Mouse (Mus musculus): ENCODE measurements around the gene Adam23. TPM values are rescaled to one million over a fixed set of nuclear protein-coding genes. Genes with fewer than 3 reads are reported as not detected.
"Not testable (repeated sequence)": the region's sequence is repeated elsewhere in the genome, so short reads cannot be mapped to it uniquely, and the experiment has no call there.

The Adam23 gene
- total and polyA plus RNA-seq, 2 experiments: 2.8 to 25.0 TPM

GRCm38 (mm10) chr1:63586869-63587268 is 141.2 kb downstream of the Adam23 start:
- Histone ChIP-seq H3K27me3 (ENCODE audit: control insufficient read depth, insufficient read depth, low read length) (no peaks in the 10 kb centered on the region), H3K36me3 (ENCODE audit: control insufficient read depth, insufficient read depth, low read length) (no peaks in the 10 kb centered on the region), H3K27ac (replicated peaks; ENCODE audit: insufficient read depth, low read depth, low read length) (no peak overlapping the region), H3K79me2 (ENCODE audit: control insufficient read depth, insufficient read depth, low read length) (no peaks in the 10 kb centered on the region), H3K4me1 (ENCODE audit: control insufficient read depth, insufficient read depth, low read length) (no peaks in the 10 kb centered on the region), H3K9ac (ENCODE audit: low read depth, low read length) (no peak overlapping the region), H3K4me3 (ENCODE audit: insufficient read depth, low read depth, low read length) (no peak overlapping the region)
- DNase-seq (ENCODE audit: extremely low read depth, low read depth, low spot score): no peak
- TF ChIP-seq CTCF (IDR thresholded peaks at IDR 0.05; ENCODE audit: low read depth, low read length) (no peak), POLR2A (IDR thresholded peaks at IDR 0.05; ENCODE audit: extremely low read depth, insufficient read depth, low read length) (no peak)
- WGBS: 76% methylated on average over 7 of the region's 7 CpGs

- H3K79me2 ChIP-seq (ENCODE audit: control insufficient read depth, insufficient read depth, low read length): no peaks in the 10 kb centered on the region
- no peak for DNase-seq (ENCODE audit: extremely low read depth, low read depth, low spot score)
- H3K9ac ChIP-seq (ENCODE audit: low read depth, low read length): no peak overlapping the region
- no peaks in the 10 kb centered on the region for H3K4me1 ChIP-seq (ENCODE audit: control insufficient read depth, insufficient read depth, low read length)
- H3K36me3 ChIP-seq (ENCODE audit: control insufficient read depth, insufficient read depth, low read length): no peaks in the 10 kb centered on the region
- 40% methylated on average over 3 of the region's 3 CpGs for WGBS
- no peak overlapping the region for H3K27ac ChIP-seq (replicated peaks; ENCODE audit: insufficient read depth, low read depth, low read length)
- H3K4me3 ChIP-seq (ENCODE audit: insufficient read depth, low read depth, low read length): no peak overlapping the region
- no peaks in the 10 kb centered on the region for H3K27me3 ChIP-seq (ENCODE audit: control insufficient read depth, insufficient read depth, low read length)
- TF ChIP-seq CTCF (IDR thresholded peaks at IDR 0.05; ENCODE audit: low read depth, low read length) (no peak), POLR2A (IDR thresholded peaks at IDR 0.05; ENCODE audit: extremely low read depth, insufficient read depth, low read length) (no peak)
Observed at GRCm38 (mm10) chr1:63603870-63604500, 158.3 kb downstream of the Adam23 start.

- no peaks in the 10 kb centered on the region; the same call in 1 of the 2 replicates for H3K27me3 ChIP-seq (ENCODE audit: control insufficient read depth, insufficient read depth, low read length)
- no peak overlapping the region for H3K27ac ChIP-seq (replicated peaks; ENCODE audit: insufficient read depth, low read depth, low read length)
- 90% methylated on average over 4 of the region's 4 CpGs for WGBS
- DNase-seq (ENCODE audit: extremely low read depth, low read depth, low spot score): no peak
- H3K9ac ChIP-seq (ENCODE audit: low read depth, low read length): no peak overlapping the region
- no peak overlapping the region for H3K4me3 ChIP-seq (ENCODE audit: insufficient read depth, low read depth, low read length)
- no peaks in the 10 kb centered on the region for H3K36me3 ChIP-seq (ENCODE audit: control insufficient read depth, insufficient read depth, low read length)
- no peaks in the 10 kb centered on the region for H3K4me1 ChIP-seq (ENCODE audit: control insufficient read depth, insufficient read depth, low read length)
- H3K79me2 ChIP-seq (ENCODE audit: control insufficient read depth, insufficient read depth, low read length): no peaks in the 10 kb centered on the region
- TF ChIP-seq CTCF (IDR thresholded peaks at IDR 0.05; ENCODE audit: low read depth, low read length) (no peak), POLR2A (IDR thresholded peaks at IDR 0.05; ENCODE audit: extremely low read depth, insufficient read depth, low read length) (no peak)
Observed at GRCm38 (mm10) chr1:63609613-63610012, 163.9 kb downstream of the Adam23 start.

GRCm38 (mm10) chr1:63614594-63614993 is 168.9 kb downstream of the Adam23 start:
- 1% methylated on average over 11 of the region's 11 CpGs for WGBS
- Histone ChIP-seq H3K9ac (ENCODE audit: low read depth, low read length) (no peak overlapping the region), H3K36me3 (ENCODE audit: control insufficient read depth, insufficient read depth, low read length) (no peaks in the 10 kb centered on the region), H3K4me3 (ENCODE audit: insufficient read depth, low read depth, low read length) (no peak overlapping the region), H3K27ac (replicated peaks; ENCODE audit: insufficient read depth, low read depth, low read length) (no peak overlapping the region), H3K79me2 (ENCODE audit: control insufficient read depth, insufficient read depth, low read length) (no peaks in the 10 kb centered on the region), H3K4me1 (ENCODE audit: control insufficient read depth, insufficient read depth, low read length) (no peaks in the 10 kb centered on the region), H3K27me3 (ENCODE audit: control insufficient read depth, insufficient read depth, low read length) (no peaks in the 10 kb centered on the region; the same call in 1 of the 2 replicates)
- TF ChIP-seq CTCF (IDR thresholded peaks at IDR 0.05; ENCODE audit: low read depth, low read length) (no peak), POLR2A (IDR thresholded peaks at IDR 0.05; ENCODE audit: extremely low read depth, insufficient read depth, low read length) (no peak)
- DNase-seq (ENCODE audit: extremely low read depth, low read depth, low spot score): no peak

GRCm38 (mm10) chr1:63615668-63616067 is 170.0 kb downstream of the Adam23 start, which contains the start of gene Gm39653:
Gene Gm39653, plus strand, starts transcription at chr1:63615968.
- H3K27me3 ChIP-seq (ENCODE audit: control insufficient read depth, insufficient read depth, low read length): no peaks in the 10 kb centered on the region; the same call in 1 of the 2 replicates
- TF ChIP-seq POLR2A (IDR thresholded peaks at IDR 0.05; ENCODE audit: extremely low read depth, insufficient read depth, low read length): no peak
- TF ChIP-seq CTCF (IDR thresholded peaks at IDR 0.05; ENCODE audit: low read depth, low read length): no peak
- 75% methylated on average over 3 of the region's 3 CpGs for WGBS

GRCm38 (mm10) chr1:63628211-63628610 is 182.5 kb downstream of the Adam23 start:
- Histone ChIP-seq H3K27me3 (ENCODE audit: control insufficient read depth, insufficient read depth, low read length) (no peaks in the 10 kb centered on the region), H3K9ac (ENCODE audit: low read depth, low read length) (no peak overlapping the region), H3K4me1 (ENCODE audit: control insufficient read depth, insufficient read depth, low read length) (no peaks in the 10 kb centered on the region), H3K36me3 (ENCODE audit: control insufficient read depth, insufficient read depth, low read length) (no peaks in the 10 kb centered on the region), H3K27ac (replicated peaks; ENCODE audit: insufficient read depth, low read depth, low read length) (no peak overlapping the region), H3K4me3 (ENCODE audit: insufficient read depth, low read depth, low read length) (no peak overlapping the region), H3K79me2 (ENCODE audit: control insufficient read depth, insufficient read depth, low read length) (no peaks in the 10 kb centered on the region)
- TF ChIP-seq CTCF (IDR thresholded peaks at IDR 0.05; ENCODE audit: low read depth, low read length) (no peak), POLR2A (IDR thresholded peaks at IDR 0.05; ENCODE audit: extremely low read depth, insufficient read depth, low read length) (no peak)
- DNase-seq (ENCODE audit: extremely low read depth, low read depth, low spot score): no peak
- WGBS: 58% methylated on average over 2 of the region's 2 CpGs

More at GRCm38 (mm10) chr1:63615668-63616067, 170.0 kb downstream of the Adam23 start, which contains the start of gene Gm39653:
- Histone ChIP-seq H3K4me3 (ENCODE audit: insufficient read depth, low read depth, low read length) (no peak within 1 kb of the TSS), H3K36me3 (ENCODE audit: control insufficient read depth, insufficient read depth, low read length) (no peaks in the 10 kb centered on the region), H3K27ac (replicated peaks; ENCODE audit: insufficient read depth, low read depth, low read length) (no peak within 1 kb of the TSS), H3K4me1 (ENCODE audit: control insufficient read depth, insufficient read depth, low read length) (no peaks in the 10 kb centered on the region), H3K9ac (ENCODE audit: low read depth, low read length) (no peak within 1 kb of the TSS), H3K79me2 (ENCODE audit: control insufficient read depth, insufficient read depth, low read length) (no peaks in the 10 kb centered on the region)
- DNase-seq (ENCODE audit: extremely low read depth, low read depth, low spot score): no peak

- H3K27me3 ChIP-seq (ENCODE audit: control insufficient read depth, insufficient read depth, low read length); H3K9ac ChIP-seq (ENCODE audit: low read depth, low read length); H3K4me1 ChIP-seq (ENCODE audit: control insufficient read depth, insufficient read depth, low read length); H3K79me2 ChIP-seq (ENCODE audit: control insufficient read depth, insufficient read depth, low read length); H3K36me3 ChIP-seq (ENCODE audit: control insufficient read depth, insufficient read depth, low read length); H3K4me3 ChIP-seq (ENCODE audit: insufficient read depth, low read depth, low read length); H3K27ac ChIP-seq (replicated peaks; ENCODE audit: insufficient read depth, low read depth, low read length); DNase-seq (ENCODE audit: extremely low read depth, low read depth, low spot score): not testable (repeated sequence)
Observed at GRCm38 (mm10) chr1:63630390-63630789, 184.7 kb downstream of the Adam23 start.

Measured in liver, adult 2 months (tissue).